Mouse (Mus musculus) intestine, postnatal 0 days (tissue): ENCODE results near the gene Prrt2. TPM values are rescaled to one million over a fixed set of nuclear protein-coding genes. Genes with fewer than 3 reads are reported as not detected.
A peak's percentile ranks its signal among the peaks of the same experiment; 100 is the strongest.

Experiments
- ATAC-seq: fragments of 200-750 bp; cut with Nextera tagmentation; 2 replicates; pipeline ENCODE4 v1.8.0; 2017; ENCODE audit warnings: mild to moderate bottlenecking, moderate TSS enrichment, moderate library complexity
- H3K27ac ChIP-seq: fragments of 300-500 bp; sonication (generic); 2 replicates; pipeline ENCODE4 v1.5.1; 2014; ENCODE audit warnings: mild to moderate bottlenecking, low read depth, low read length, moderate library complexity
- H3K27me3 ChIP-seq: fragments of 300-500 bp; sonication (generic); replicated peaks from 2 replicates; pipeline ENCODE4 v1.6.1; 2014; ENCODE audit warnings: low read length, mixed read lengths; ENCODE audit not compliant: control insufficient read depth, insufficient read depth
- H3K36me3 ChIP-seq: fragments of 300-500 bp; sonication (generic); 2 replicates; pipeline ENCODE4 v1.6.1; 2014; ENCODE audit warnings: mild to moderate bottlenecking, moderate library complexity; ENCODE audit not compliant: control insufficient read depth, insufficient read depth
- H3K4me1 ChIP-seq: fragments of 300-500 bp; sonication (generic); replicated peaks from 2 replicates; pipeline ENCODE4 v1.6.1; 2014; ENCODE audit warnings: antibody characterized with exemption, low read length, mixed read lengths; ENCODE audit not compliant: control insufficient read depth, insufficient read depth
- H3K4me2 ChIP-seq: fragments of 300-500 bp; sonication (generic); replicated peaks from 2 replicates; pipeline ENCODE4 v1.6.1; 2014; ENCODE audit warnings: low read depth, mild to moderate bottlenecking, moderate library complexity
- H3K4me3 ChIP-seq: fragments of 300-500 bp; sonication (generic); 2 replicates; pipeline ENCODE4 v1.5.1; 2014; ENCODE audit warnings: low read depth, low read length
- H3K9ac ChIP-seq: fragments of 300-500 bp; sonication (generic); 2 replicates; pipeline ENCODE4 v1.6.1; 2014; ENCODE audit warnings: mild to moderate bottlenecking, low read depth, low read length
- H3K9me3 ChIP-seq: fragments of 300-500 bp; sonication (generic); 2 replicates; pipeline ENCODE4 v1.6.1; 2016; ENCODE audit warnings: mixed run types; ENCODE audit not compliant: control insufficient read depth
- CTCF ChIP-seq: sonication (generic); IDR thresholded peaks from 2 replicates; pipeline ENCODE4 v1.5.1; 2016; ENCODE audit warnings: low read depth, mild to moderate bottlenecking, control low read depth, antibody characterized with exemption, moderate library complexity
- WGBS: fragments of 180-500 bp; shearing (Covaris S2); extraction: QIAGEN DNeasy Blood & Tissue Kit; methylation state at CpG from one replicate; pipeline ENCODE4 v1.1.7; 2014; 5-methylcytosine and 5-hydroxymethylcytosine counted together
- microRNA-seq: library from miRNA; unstranded; fragments of <30 nt; microRNA quantifications from one replicate; pipeline ENCODE4, GENCODE M21; 2016
- polyA plus RNA-seq: library from polyadenylated mRNA; unstranded; fragments of >200 nt; fragmentation: Nextera tagmentation; extraction: Ambion mirVana; gene quantifications from 2 replicates; pipeline ENCODE4 v1.2.1, GENCODE M21; 2015

Prrt2 gene
- polyA plus RNA-seq, 1 experiment from 2014 or later, result 2.5 TPM

DNA sequence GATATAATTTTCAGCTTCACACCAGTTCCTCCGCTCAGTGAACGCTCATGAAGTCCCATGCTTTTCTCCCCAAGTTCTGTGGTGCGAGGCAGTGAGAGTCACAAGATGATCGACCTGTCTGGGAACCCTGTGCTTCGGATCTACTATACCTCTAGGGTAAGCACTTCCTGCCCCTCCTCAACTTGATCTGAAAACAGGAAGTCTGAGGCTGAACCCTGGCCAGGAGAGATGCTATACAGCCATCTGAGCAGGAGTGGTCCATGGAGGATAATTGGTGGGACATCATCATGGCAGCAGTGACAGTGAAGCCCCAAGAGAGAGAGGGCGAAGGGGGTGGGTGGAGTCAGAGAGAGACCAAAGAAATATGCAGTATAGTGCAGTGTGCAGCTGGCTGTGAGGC is 42.2 kb downstream of the Prrt2 start:
- no peak for ATAC-seq
- Histone ChIP-seq H3K9me3 (no peaks in the 10 kb centered on the region), H3K36me3 (peaks cover 23% of the 10 kb centered on the region), H3K27me3 (no peaks in the 10 kb centered on the region), H3K9ac (no peak overlapping the region), H3K4me2 (no peak overlapping the region), H3K4me3 (no peak overlapping the region), H3K4me1 (peaks cover 7% of the 10 kb centered on the region; the same call in 1 of the 2 replicates), H3K27ac (no peak overlapping the region; the same call in 1 of the 2 replicates)
- TF ChIP-seq CTCF, result no peak
- WGBS, result 88% methylated on average over 6 of the region's 6 CpGs

DNA sequence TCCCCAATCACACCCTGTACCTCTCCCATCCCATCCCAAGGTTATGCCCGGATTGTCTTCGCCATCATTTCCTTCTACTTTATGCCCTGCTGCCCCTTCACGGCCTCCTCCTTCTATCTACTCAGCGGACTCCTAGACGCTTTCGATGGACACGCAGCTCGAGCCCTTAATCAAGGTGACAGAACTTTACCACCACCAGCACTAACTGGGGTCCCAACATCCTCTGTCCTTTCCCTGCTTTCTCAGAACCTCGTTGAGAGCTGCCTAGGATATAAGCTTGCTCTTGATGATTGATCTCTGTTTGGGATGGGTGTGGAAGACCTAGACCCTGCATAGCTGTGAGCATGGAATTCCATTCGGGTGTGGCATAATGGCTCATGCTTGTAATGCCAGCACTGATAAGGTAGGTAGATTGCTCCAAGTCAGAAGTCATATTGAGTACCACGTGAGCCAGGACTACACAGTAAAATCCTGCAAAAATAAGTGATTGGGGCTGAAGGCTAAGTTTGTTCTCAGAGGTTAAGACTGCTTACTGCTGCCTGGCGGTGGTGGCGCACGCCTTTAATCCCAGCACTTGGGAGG is 44.0 kb downstream of the Prrt2 start:
- peak; percentile 15 for ATAC-seq
- Histone ChIP-seq H3K27me3 (no peaks in the 10 kb centered on the region), H3K4me1 (0 out of 2 replicates have a peak, but pooled peaks cover 7% of the 10 kb centered on the region), H3K9ac (peak overlapping the region; percentile 90), H3K27ac (peak overlapping the region; percentile 98), H3K9me3 (no peaks in the 10 kb centered on the region), H3K4me2 (peak overlapping the region; percentile 76), H3K36me3 (peaks cover 23% of the 10 kb centered on the region), H3K4me3 (peak overlapping the region; percentile 94)
- 12% methylated on average over 14 of the region's 14 CpGs for WGBS
- TF ChIP-seq CTCF, result no peak

DNA sequence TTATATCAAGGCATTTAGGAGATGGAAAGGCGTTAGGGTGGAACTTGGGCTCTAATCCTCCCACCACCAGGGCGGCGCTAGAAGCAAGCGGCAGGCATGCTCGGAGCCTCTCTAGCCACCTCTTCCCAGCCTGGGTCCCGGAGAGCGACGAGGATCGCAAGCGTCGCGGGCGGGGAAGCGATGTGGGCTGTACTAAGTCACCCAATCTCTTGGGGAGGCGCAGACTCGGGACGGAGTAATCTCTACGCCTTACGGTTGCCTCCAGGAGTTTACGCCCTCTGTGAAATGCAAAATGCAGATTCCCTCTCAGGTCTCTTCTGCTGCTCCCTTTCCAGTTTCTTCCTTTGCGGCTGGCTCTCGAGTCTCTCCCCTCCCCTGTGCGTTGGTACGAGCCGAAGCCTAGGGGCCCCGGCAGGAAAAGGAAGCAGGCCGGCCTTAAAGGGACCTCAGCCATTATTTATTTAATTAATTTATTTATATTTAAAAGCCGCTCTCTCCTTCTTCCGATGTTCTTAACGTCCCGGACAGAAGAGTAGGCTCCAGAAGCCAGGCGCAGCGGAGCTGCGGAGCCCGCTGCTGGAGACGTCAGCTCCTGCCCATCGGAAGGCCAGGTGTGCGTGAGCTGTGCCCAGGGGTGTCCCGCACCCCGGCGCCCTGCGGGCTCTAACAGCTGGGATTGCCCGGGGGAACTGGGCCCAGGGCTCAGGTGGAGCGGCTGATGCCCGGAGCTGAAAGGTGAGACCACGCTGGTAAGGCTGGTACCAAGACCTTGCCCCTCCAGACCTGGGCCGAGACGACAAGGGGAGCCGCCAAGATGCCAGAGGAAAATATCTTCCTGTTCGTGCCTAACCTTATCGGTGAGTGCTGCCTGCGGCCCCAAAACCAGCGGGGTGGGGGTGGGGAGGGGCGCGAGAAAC is 44.8 kb downstream of the Prrt2 start, which contains the start of gene Cdiptos:
Gene Cdiptos, minus strand, starts transcription at position 149 of the 917 bp plus-strand sequence.
- peak within 1 kb of the TSS; percentile 98 for H3K27ac ChIP-seq
- peak; percentile 92 for ATAC-seq

DNA sequence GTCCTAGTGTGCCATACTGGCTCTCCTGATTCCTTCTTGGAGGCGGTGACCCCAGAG is 45.3 kb downstream of the Prrt2 start, which contains the start of gene Cdipt:
Gene Cdipt, plus strand, starts transcription at position 22 of the 57 bp plus-strand sequence.
- Histone ChIP-seq H3K4me1 (0 out of 2 replicates have a peak, but pooled peaks cover 7% of the 10 kb centered on the region), H3K9me3 (no peaks in the 10 kb centered on the region), H3K9ac (peak within 1 kb of the TSS; percentile 90), H3K36me3 (peaks cover 23% of the 10 kb centered on the region), H3K27ac (peak within 1 kb of the TSS; percentile 98), H3K4me2 (peak within 1 kb of the TSS; percentile 76), H3K4me3 (peak within 1 kb of the TSS; percentile 94), H3K27me3 (no peaks in the 10 kb centered on the region)
- no peak for ATAC-seq
- TF ChIP-seq CTCF, result no peak
- 0% methylated on average over 1 of the region's 1 CpGs for WGBS

More for the DNA sequence above, 44.8 kb downstream of the Prrt2 start, which contains the start of gene Cdiptos:
- H3K4me2 ChIP-seq, result peak within 1 kb of the TSS; percentile 76
- no peaks in the 10 kb centered on the region for H3K27me3 ChIP-seq
- peak within 1 kb of the TSS; percentile 90 for H3K9ac ChIP-seq
- peak within 1 kb of the TSS; percentile 94 for H3K4me3 ChIP-seq
- peaks cover 23% of the 10 kb centered on the region for H3K36me3 ChIP-seq
- under 1% methylated on average over 55 of the region's 55 CpGs for WGBS
- peak; percentile 99 for TF ChIP-seq CTCF
- H3K9me3 ChIP-seq, result no peaks in the 10 kb centered on the region
- 0 out of 2 replicates have a peak, but pooled peaks cover 7% of the 10 kb centered on the region for H3K4me1 ChIP-seq

DNA sequence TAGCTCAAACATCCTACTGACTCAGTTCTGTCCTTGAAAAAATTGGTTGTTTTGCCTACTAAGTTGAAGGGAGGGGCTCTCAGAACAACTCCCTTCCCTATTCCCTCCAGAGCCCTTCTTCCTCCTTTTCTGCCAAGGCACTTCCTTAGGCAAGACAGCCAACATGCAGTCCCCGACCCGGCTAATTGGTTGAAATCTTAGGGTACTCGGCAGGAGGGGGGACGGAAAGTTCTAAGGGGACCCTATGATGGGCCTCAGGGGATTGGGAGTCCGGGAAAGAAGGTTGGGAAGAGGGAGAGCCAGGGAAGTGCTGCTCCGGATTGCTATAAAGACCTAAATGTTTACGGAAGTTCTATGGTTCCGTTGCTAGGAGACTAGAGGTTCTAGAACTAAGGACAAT is 45.5 kb downstream of the Prrt2 start:
- peak overlapping the region; percentile 76 for H3K4me2 ChIP-seq
- H3K27ac ChIP-seq, result peak overlapping the region; percentile 98; the same call in 1 of the 2 replicates
- H3K4me1 ChIP-seq, result 0 out of 2 replicates have a peak, but pooled peaks cover 7% of the 10 kb centered on the region
- peak overlapping the region; percentile 94 for H3K4me3 ChIP-seq
- 0 out of 2 replicates have a peak, but pooled peaks have one; percentile 0 for ATAC-seq
- peak overlapping the region; percentile 90; the same call in 1 of the 2 replicates for H3K9ac ChIP-seq
- H3K36me3 ChIP-seq, result peaks cover 23% of the 10 kb centered on the region
- H3K9me3 ChIP-seq, result no peaks in the 10 kb centered on the region
- no peaks in the 10 kb centered on the region for H3K27me3 ChIP-seq
- WGBS, result 7% methylated on average over 8 of the region's 8 CpGs
- no peak for TF ChIP-seq CTCF

Small RNA genes lying within 50 kb of the gene (microRNA-seq; reads per million reads assigned to microRNA genes)
- gene Gm44343, result not detected

Other genes with a start within 250 kb of the Prrt2 start
- 63.1 and 64.6 TPM in 2 replicates for gene Ypel3, start 244.3 kb downstream of the Prrt2 start, polyA plus RNA-seq
- 0.17 TPM in 2 replicates for gene Tbx6, start 239.7 kb downstream of the Prrt2 start, polyA plus RNA-seq
- 134 and 135 TPM in 2 replicates for gene Ppp4c, start 228.7 kb downstream of the Prrt2 start, polyA plus RNA-seq
- gene Fam57b, start 223.5 kb downstream of the Prrt2 start, polyA plus RNA-seq, result 0.97 and 1.2 TPM in 2 replicates
- gene 4930451I11Rik, start 189.6 kb downstream of the Prrt2 start, polyA plus RNA-seq, result not detected in 2 replicates
- 1.5 and 1.6 TPM in 2 replicates for gene Doc2a, start 173.8 kb downstream of the Prrt2 start, polyA plus RNA-seq
- 7.2 and 9.5 TPM in 2 replicates for gene Hirip3, start 159.2 kb downstream of the Prrt2 start, polyA plus RNA-seq
- 36.4 and 37.4 TPM in 2 replicates for gene Ino80e, start 158.8 kb downstream of the Prrt2 start, polyA plus RNA-seq
- 11.5 and 12.9 TPM in 2 replicates for gene Taok2, start 136.5 kb downstream of the Prrt2 start, polyA plus RNA-seq
- gene Tmem219, start 98.3 kb downstream of the Prrt2 start, polyA plus RNA-seq, result 71.1 and 73.5 TPM in 2 replicates
- 11.4 and 11.9 TPM in 2 replicates for gene Kctd13, start 92.3 kb downstream of the Prrt2 start, polyA plus RNA-seq
- gene Asphd1, start 71.6 kb downstream of the Prrt2 start, polyA plus RNA-seq, result 0.16 and 0.21 TPM in 2 replicates
- gene Sez6l2, start 70.6 kb downstream of the Prrt2 start, polyA plus RNA-seq, result 1.3 and 1.9 TPM in 2 replicates
- gene Cdipt, start 45.3 kb downstream of the Prrt2 start, polyA plus RNA-seq, result 159 and 169 TPM in 2 replicates
- gene Cdiptos, start 45.1 kb downstream of the Prrt2 start, polyA plus RNA-seq, result 3.2 TPM in 2 replicates
- gene Mvp, start 6.6 kb downstream of the Prrt2 start, polyA plus RNA-seq, result 79.8 and 81.0 TPM in 2 replicates
- 0.68 TPM in 1 of 2 replicates, not detected in the other for gene Pagr1b, start 4.7 kb downstream of the Prrt2 start, polyA plus RNA-seq
- gene Pagr1a, start 3.9 kb downstream of the Prrt2 start, polyA plus RNA-seq, result 26.4 and 37.5 TPM in 2 replicates
- gene Gm42742, start 114 bp downstream of the Prrt2 start, polyA plus RNA-seq, result 15.7 and 27.1 TPM in 2 replicates
- gene Maz, start 5.8 kb upstream of the Prrt2 start, polyA plus RNA-seq, result 32.6 and 33.9 TPM in 2 replicates
- gene Kif22, start 21.3 kb upstream of the Prrt2 start, polyA plus RNA-seq, result 24.0 and 24.2 TPM in 2 replicates
- gene Zg16, start 66.1 kb upstream of the Prrt2 start, polyA plus RNA-seq, result 175 and 225 TPM in 2 replicates
- gene AI467606, start 70.1 kb upstream of the Prrt2 start, polyA plus RNA-seq, result 5.2 and 5.8 TPM in 2 replicates
- 1.8 and 2.0 TPM in 2 replicates for gene Qprt, start 101.0 kb upstream of the Prrt2 start, polyA plus RNA-seq
- gene Spn, start 116.6 kb upstream of the Prrt2 start, polyA plus RNA-seq, result 0.09 and 0.13 TPM in 2 replicates
- 29.2 and 30.2 TPM in 2 replicates for gene Cd2bp2, start 174.8 kb upstream of the Prrt2 start, polyA plus RNA-seq
- gene Tbc1d10b, start 187.3 kb upstream of the Prrt2 start, polyA plus RNA-seq, result 15.0 and 17.1 TPM in 2 replicates
- gene Mylpf, start 187.7 kb upstream of the Prrt2 start, polyA plus RNA-seq, result 10.7 and 12.3 TPM in 2 replicates
- gene Zfp553, start 211.8 kb upstream of the Prrt2 start, polyA plus RNA-seq, result 7.4 and 7.6 TPM in 2 replicates
- 6.3 and 6.6 TPM in 2 replicates for gene Sept1, start 211.9 kb upstream of the Prrt2 start, polyA plus RNA-seq
- 17.6 and 19.8 TPM in 2 replicates for gene Zfp771, start 223.1 kb upstream of the Prrt2 start, polyA plus RNA-seq
- gene Dctpp1, start 239.5 kb upstream of the Prrt2 start, polyA plus RNA-seq, result 75.2 and 80.9 TPM in 2 replicates